Mouse (Mus musculus): ENCODE results near the gene Col5a3.

Gene Col5a3

DNA sequence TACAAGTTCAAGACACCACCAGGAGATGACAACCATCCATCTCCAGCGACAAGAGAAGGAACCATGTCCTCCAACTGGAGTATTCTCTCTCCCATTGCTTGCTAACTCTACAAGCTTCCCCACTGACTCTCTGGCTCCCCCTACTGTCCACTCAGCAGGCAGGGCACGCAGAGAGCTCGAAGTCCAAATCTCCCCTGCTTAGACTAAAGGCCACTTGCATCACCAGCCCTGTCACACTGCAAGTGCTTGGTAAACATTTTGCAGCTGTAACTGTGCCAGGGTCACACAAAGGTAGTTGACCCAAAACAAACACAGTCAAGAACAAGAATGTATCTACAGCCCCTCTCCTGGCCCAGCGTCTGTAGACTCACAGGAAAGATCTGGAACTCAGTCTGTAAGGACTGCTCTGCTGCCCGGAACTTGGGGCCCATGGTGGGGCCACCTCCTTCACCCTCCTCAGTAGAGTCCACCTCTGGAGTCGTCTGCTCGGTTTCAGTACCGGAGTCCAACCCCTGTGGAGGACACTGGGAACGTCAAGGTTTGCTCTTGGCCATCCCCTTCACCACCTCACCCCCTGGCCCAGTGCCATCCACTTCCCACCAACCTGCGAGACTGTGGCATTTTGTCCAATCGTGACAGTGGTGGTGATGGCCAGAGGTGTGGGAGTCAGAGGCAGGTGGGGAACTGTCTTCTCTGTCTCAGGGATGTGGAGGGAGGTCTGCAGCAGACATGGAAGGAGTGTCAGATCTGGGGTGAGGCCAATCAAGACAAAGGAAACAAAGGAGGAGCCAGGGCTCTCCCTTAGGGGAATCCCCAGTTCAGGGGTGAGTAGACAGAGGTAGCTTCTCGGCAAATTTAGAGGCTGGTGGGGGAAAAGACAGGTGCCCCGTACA is 10.4 kb downstream of the Col5a3 start:
- peak; percentile 87 for DNase-seq

GRCm38 (mm10) chr9:20794108-20794806 is 20.6 kb downstream of the Col5a3 start:
- DNase-seq = peak; percentile 43

- DNase-seq = no peak
Measured at GRCm38 (mm10) chr9:20790345-20790744, 24.5 kb downstream of the Col5a3 start.

- DNase-seq = peak; percentile 42
Measured at GRCm38 (mm10) chr9:20789651-20790050, 25.2 kb downstream of the Col5a3 start.

- no peak for DNase-seq
Measured at GRCm38 (mm10) chr9:20787992-20788391, 26.9 kb downstream of the Col5a3 start.

GRCm38 (mm10) chr9:20785055-20785454 is 29.8 kb downstream of the Col5a3 start:
- no peak for DNase-seq

DNA sequence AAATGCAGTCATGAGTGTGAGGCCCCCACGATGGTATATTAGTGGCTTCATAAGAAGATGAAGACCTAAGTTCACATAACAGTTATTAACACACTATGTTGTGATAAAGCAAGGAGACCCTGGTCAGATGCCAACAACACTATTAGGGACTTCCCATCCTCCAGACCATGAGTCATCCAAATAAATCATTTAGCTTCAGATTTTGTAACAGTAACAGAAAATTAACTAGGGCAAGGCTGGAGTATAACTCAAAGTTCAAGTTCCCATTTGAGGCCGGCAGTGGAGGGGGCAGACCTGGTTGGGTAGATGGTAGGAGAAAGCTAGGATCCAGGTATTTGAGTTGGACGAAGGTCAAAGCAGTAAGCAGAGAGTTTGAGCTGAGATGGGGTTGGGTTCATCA is 33.6 kb downstream of the Col5a3 start:
- peak; percentile 85 for DNase-seq

GRCm38 (mm10) chr9:20765274-20765673 is 49.6 kb downstream of the Col5a3 start:
- DNase-seq = no peak

- DNase-seq = no peak
Measured at GRCm38 (mm10) chr9:20763099-20763498, 51.8 kb downstream of the Col5a3 start.

DNA sequence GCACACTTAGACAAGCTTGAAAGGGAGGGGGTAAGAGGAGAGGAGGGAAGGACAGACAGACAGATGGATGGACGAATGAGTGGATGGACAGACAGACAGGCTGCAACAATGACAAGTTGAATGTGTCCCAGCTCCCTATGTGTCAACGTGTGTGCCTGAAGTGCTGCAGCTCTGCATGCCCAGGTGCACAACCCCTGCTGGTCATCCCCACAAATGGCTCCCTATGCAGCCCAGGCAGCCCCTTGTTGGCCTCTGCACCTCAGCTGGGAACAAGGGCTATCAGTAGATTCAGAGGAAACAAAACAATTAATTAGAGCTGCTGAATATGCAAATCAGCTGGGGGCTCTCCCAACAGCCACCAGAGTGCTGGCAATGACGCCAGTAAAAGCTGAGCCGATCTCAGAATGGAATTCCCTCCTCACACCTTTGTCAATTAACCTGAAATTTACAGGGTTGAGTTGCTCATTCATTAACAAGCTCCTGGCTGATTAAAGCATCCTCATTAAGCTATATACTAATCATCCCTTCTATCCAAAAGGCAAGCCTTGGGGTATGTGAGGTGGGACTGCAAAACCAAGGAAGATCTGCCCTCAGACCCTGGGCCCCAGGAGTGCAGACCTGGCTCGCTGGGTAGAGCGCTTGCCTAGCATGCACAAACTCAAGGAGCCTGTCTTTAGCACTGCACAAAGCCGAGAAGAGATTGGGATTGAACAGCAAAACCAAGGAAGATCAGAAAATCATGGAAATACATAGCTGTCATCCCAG is 52.5 kb downstream of the Col5a3 start:
- DNase-seq = no peak

GRCm38 (mm10) chr9:20761388-20761787 is 53.5 kb downstream of the Col5a3 start:
- DNase-seq = no peak

DNA sequence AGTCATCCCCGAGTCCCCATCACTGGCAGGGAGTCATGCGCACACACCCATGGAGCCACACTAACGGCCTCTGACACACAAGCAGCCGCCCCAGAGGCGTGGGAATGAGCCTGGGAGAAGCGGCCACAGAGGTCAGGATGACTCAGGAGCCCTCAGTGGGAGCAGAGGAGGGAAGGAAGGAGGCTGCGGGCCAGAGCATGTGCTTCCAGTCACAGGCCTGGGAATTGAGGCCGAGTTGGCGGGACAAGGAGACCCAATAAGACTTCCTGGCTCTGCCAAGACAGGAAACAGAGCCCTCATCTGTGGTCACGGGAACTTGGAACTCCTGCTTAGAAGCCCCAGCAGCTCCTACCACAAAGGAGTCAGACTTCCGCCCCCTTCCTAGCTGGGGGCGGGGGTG is 54.1 kb downstream of the Col5a3 start:
- DNase-seq = peak; percentile 75

- no peak for DNase-seq
Measured at GRCm38 (mm10) chr9:20758896-20759295, 56.0 kb downstream of the Col5a3 start.

GRCm38 (mm10) chr9:20758243-20758642 is 56.6 kb downstream of the Col5a3 start:
- no peak for DNase-seq

DNA sequence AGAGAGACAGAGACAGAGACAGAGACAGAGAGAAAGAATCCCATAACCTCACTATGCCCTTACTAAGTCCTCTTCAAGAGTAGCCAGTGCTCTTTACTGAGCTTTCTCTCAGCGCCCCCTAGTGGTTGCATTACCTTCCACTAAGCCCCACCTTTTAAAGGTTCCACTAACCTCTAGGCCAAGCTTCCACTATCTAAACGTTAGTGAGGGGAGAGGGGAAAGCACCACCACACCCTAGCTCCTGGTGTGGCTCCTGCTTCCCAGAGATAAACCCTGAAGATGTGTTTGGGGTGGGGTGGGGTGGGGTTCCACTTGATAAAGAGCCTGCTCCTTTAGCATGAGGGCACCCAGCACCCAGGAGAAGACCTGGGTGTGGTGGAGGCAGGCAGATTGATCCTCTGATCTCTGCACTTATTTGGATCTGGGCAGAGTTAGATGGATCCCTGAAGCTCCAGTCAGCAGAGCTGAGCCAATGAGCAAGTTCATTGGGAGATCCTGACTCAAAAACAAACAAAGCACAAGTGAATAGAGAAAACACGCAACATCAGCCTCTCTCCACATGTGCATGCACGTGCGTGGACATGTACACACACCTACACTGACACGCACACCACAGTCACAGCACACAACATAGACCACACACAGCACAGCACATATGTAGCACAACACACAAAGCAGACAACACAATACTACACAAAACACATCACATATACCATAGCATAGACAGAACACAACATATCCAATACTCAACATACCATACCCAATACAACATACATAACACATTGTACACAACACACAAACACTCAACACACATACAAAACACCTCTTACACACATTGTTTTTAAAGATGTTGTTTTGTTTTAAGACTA is 57.5 kb downstream of the Col5a3 start:
- peak; percentile 81 for DNase-seq

DNA sequence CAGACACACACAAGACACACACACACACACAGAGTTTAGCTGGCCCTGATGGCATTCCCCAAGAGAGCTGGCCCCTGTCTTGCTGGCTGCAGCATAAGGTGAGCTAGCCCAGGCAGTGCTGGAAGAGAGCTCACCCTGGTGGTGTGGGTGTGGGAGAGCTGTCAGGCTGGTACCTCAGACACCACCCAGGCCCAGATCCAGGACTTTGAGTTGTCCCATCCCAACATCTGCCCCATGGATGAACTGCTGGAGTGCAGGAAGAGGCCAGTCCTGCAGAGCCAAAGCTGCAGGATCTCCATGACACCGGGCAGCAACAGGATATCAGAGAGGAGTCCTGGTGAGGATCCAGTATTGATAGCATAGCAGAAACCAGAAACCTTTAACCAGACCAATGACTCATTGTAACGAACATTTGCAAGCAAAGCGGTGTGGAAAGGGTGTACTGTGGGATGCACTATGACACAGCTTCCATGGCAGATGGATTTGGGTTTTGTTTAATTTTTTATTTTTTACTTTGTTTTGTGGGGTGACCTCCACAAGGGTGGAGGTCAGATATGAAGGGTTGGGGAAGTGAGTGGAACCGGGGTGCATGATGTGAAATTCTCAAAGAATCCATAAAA is 58.7 kb downstream of the Col5a3 start:
- no peak for DNase-seq

DNA sequence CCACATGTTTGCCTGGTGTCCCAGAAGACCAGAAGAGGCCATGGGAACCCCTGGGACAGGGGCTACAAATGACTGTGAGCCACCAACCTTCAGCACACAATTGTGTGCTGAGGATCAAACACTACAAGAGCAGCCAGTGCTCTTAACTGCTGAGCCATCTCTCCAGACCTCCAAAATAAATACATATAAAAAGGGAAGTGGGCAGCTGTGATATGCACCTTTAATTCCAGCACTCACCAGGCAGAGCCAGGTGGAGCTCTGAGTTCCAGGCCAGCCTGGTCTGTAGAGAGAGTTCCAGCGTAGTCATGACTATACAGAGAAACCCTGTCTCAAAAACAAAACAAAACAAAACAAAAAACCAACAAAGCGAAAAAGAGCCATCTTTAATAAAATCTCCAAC is 60.5 kb downstream of the Col5a3 start:
- DNase-seq = no peak

- peak; percentile 52 for DNase-seq
Measured at GRCm38 (mm10) chr9:20751477-20752029, 63.3 kb downstream of the Col5a3 start.

GRCm38 (mm10) chr9:20749213-20749612 is 65.7 kb downstream of the Col5a3 start:
- no peak for DNase-seq

GRCm38 (mm10) chr9:20748540-20748939 is 66.3 kb downstream of the Col5a3 start:
- no peak for DNase-seq

DNA sequence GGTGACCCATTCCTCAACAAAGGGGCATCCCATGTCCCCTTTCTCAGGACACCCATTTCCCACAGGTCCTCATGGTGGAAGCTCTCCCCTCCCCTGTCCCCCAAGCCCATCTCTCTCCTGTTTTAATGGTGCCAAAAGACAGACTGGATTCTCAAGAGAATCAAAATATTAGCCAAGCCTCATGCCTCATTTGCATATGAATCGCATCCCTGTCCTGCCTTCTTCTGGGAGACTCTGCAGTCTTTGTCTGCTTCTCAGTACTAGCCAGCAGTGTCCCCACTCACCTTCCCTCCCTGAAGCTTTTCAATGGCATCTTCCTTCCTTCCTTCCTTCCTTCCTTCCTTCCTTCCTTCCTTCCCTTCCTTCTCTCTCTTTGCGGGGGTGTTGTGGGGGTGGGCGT is 67.2 kb downstream of the Col5a3 start:
- DNase-seq = no peak
